Mouse (Mus musculus): ENCODE results near the gene Chd6. TPM values are rescaled to one million over a fixed set of nuclear protein-coding genes. Genes with fewer than 3 reads are reported as not detected.

Chd6 gene
- polyA plus RNA-seq, 1 experiment from 2014 or later: 52.8 TPM

GRCm38 (mm10) chr2:160918930-160919215 is 190.0 kb downstream of the Chd6 start:
- Histone ChIP-seq H3K4me3 (ENCODE audit: low read depth, low read length) (no peak overlapping the region), H3K4me2 (replicated peaks; ENCODE audit: low read depth, low read length) (no peak overlapping the region)
- WGBS: 76% methylated on average over 2 of the region's 2 CpGs

GRCm38 (mm10) chr2:160918154-160918929 is 190.5 kb downstream of the Chd6 start:
- ATAC-seq (ENCODE audit: low FRiP score) (peak; percentile 64), DNase-seq (ENCODE audit: low spot score) (no peak)
- no peak overlapping the region for H3K4me3 ChIP-seq (ENCODE audit: low read depth, low read length)
- no peaks in the 10 kb centered on the region for H3K9me3 ChIP-seq (ENCODE audit: control insufficient read depth, low read length)
- peaks cover 10% of the 10 kb centered on the region; the same call in 1 of the 2 replicates for H3K27me3 ChIP-seq (ENCODE audit: control insufficient read depth, insufficient read depth, low read length)
- 51% methylated on average over 8 of the region's 8 CpGs for WGBS
- H3K9ac ChIP-seq (ENCODE audit: low read depth, low read length): no peak overlapping the region
- H3K4me2 ChIP-seq (replicated peaks; ENCODE audit: low read depth, low read length): no peak overlapping the region
- H3K36me3 ChIP-seq (ENCODE audit: control insufficient read depth, insufficient read depth, low read length): no peaks in the 10 kb centered on the region
- H3K27ac ChIP-seq (ENCODE audit: low read depth, low read length): no peak overlapping the region
- no peaks in the 10 kb centered on the region for H3K4me1 ChIP-seq (replicated peaks; ENCODE audit: control insufficient read depth, insufficient read depth, low read length)

More at GRCm38 (mm10) chr2:160918930-160919215, 190.0 kb downstream of the Chd6 start:
- Histone ChIP-seq H3K9ac (ENCODE audit: low read depth, low read length) (no peak overlapping the region), H3K36me3 (ENCODE audit: control insufficient read depth, insufficient read depth, low read length) (no peaks in the 10 kb centered on the region), H3K9me3 (ENCODE audit: control insufficient read depth, low read length) (no peaks in the 10 kb centered on the region), H3K27me3 (ENCODE audit: control insufficient read depth, insufficient read depth, low read length) (peaks cover 6% of the 10 kb centered on the region; the same call in 1 of the 2 replicates), H3K27ac (ENCODE audit: low read depth, low read length) (no peak overlapping the region), H3K4me1 (replicated peaks; ENCODE audit: control insufficient read depth, insufficient read depth, low read length) (no peaks in the 10 kb centered on the region)
- ATAC-seq (ENCODE audit: low FRiP score): no peak; the same call in 1 of the 2 replicates
- no peak for DNase-seq (ENCODE audit: low spot score)

GRCm38 (mm10) chr2:160917313-160917712 is 191.6 kb downstream of the Chd6 start:
- no peak overlapping the region for H3K9ac ChIP-seq (ENCODE audit: low read depth, low read length)
- no peak for DNase-seq (ENCODE audit: low spot score)
- ATAC-seq (ENCODE audit: low FRiP score): no peak
- peaks cover 20% of the 10 kb centered on the region for H3K27me3 ChIP-seq (ENCODE audit: control insufficient read depth, insufficient read depth, low read length)
- 93% methylated on average over 3 of the region's 3 CpGs for WGBS
- H3K27ac ChIP-seq (ENCODE audit: low read depth, low read length): no peak overlapping the region
- no peak overlapping the region for H3K4me2 ChIP-seq (replicated peaks; ENCODE audit: low read depth, low read length)
- H3K4me3 ChIP-seq (ENCODE audit: low read depth, low read length): no peak overlapping the region
- H3K9me3 ChIP-seq (ENCODE audit: control insufficient read depth, low read length): no peaks in the 10 kb centered on the region
- H3K4me1 ChIP-seq (replicated peaks; ENCODE audit: control insufficient read depth, insufficient read depth, low read length): no peaks in the 10 kb centered on the region
- H3K36me3 ChIP-seq (ENCODE audit: control insufficient read depth, insufficient read depth, low read length): no peaks in the 10 kb centered on the region

- no peak overlapping the region for H3K4me3 ChIP-seq (ENCODE audit: low read depth, low read length)
- no peak overlapping the region for H3K4me2 ChIP-seq (replicated peaks; ENCODE audit: low read depth, low read length)
- H3K36me3 ChIP-seq (ENCODE audit: control insufficient read depth, insufficient read depth, low read length): no peaks in the 10 kb centered on the region
- DNase-seq (ENCODE audit: low spot score): no peak
- 72% methylated on average over 8 of the region's 8 CpGs for WGBS
- H3K27me3 ChIP-seq (ENCODE audit: control insufficient read depth, insufficient read depth, low read length): peaks cover 26% of the 10 kb centered on the region
- no peaks in the 10 kb centered on the region for H3K9me3 ChIP-seq (ENCODE audit: control insufficient read depth, low read length)
- H3K9ac ChIP-seq (ENCODE audit: low read depth, low read length): no peak overlapping the region
- peaks cover 2% of the 10 kb centered on the region for H3K4me1 ChIP-seq (replicated peaks; ENCODE audit: control insufficient read depth, insufficient read depth, low read length)
- no peak for ATAC-seq (ENCODE audit: low FRiP score)
- H3K27ac ChIP-seq (ENCODE audit: low read depth, low read length): no peak overlapping the region
Observed at GRCm38 (mm10) chr2:160916714-160917113, 192.2 kb downstream of the Chd6 start.

- Histone ChIP-seq H3K4me2 (replicated peaks; ENCODE audit: low read depth, low read length) (no peak overlapping the region), H3K36me3 (ENCODE audit: control insufficient read depth, insufficient read depth, low read length) (no peaks in the 10 kb centered on the region), H3K27me3 (ENCODE audit: control insufficient read depth, insufficient read depth, low read length) (peaks cover 33% of the 10 kb centered on the region), H3K9me3 (ENCODE audit: control insufficient read depth, low read length) (no peaks in the 10 kb centered on the region), H3K4me1 (replicated peaks; ENCODE audit: control insufficient read depth, insufficient read depth, low read length) (peaks cover 6% of the 10 kb centered on the region), H3K4me3 (ENCODE audit: low read depth, low read length) (no peak overlapping the region), H3K27ac (ENCODE audit: low read depth, low read length) (no peak overlapping the region), H3K9ac (ENCODE audit: low read depth, low read length) (no peak overlapping the region)
- ATAC-seq (ENCODE audit: low FRiP score) (no peak), DNase-seq (ENCODE audit: low spot score) (no peak)
- WGBS: 81% methylated on average over 13 of the region's 13 CpGs
Observed at GRCm38 (mm10) chr2:160915821-160916610, 192.9 kb downstream of the Chd6 start.

GRCm38 (mm10) chr2:160914656-160915055 is 194.2 kb downstream of the Chd6 start:
- DNase-seq (ENCODE audit: low spot score) (no peak), ATAC-seq (ENCODE audit: low FRiP score) (no peak)
- Histone ChIP-seq H3K9ac (ENCODE audit: low read depth, low read length) (no peak overlapping the region), H3K4me1 (replicated peaks; ENCODE audit: control insufficient read depth, insufficient read depth, low read length) (peaks cover 6% of the 10 kb centered on the region), H3K4me3 (ENCODE audit: low read depth, low read length) (no peak overlapping the region), H3K4me2 (replicated peaks; ENCODE audit: low read depth, low read length) (no peak overlapping the region), H3K36me3 (ENCODE audit: control insufficient read depth, insufficient read depth, low read length) (no peaks in the 10 kb centered on the region), H3K27me3 (ENCODE audit: control insufficient read depth, insufficient read depth, low read length) (peaks cover 43% of the 10 kb centered on the region), H3K9me3 (ENCODE audit: control insufficient read depth, low read length) (no peaks in the 10 kb centered on the region), H3K27ac (ENCODE audit: low read depth, low read length) (no peak overlapping the region)
- WGBS: 85% methylated on average over 9 of the region's 9 CpGs

GRCm38 (mm10) chr2:160912231-160912671 is 196.6 kb downstream of the Chd6 start, which contains the start of gene Emilin3:
Gene Emilin3 (minus strand): TSS chr2:160912328.
- peak; percentile 62 for DNase-seq (ENCODE audit: low spot score)
- Histone ChIP-seq H3K4me2 (replicated peaks; ENCODE audit: low read depth, low read length) (peak within 1 kb of the TSS; percentile 93), H3K4me1 (replicated peaks; ENCODE audit: control insufficient read depth, insufficient read depth, low read length) (peaks cover 6% of the 10 kb centered on the region), H3K27ac (ENCODE audit: low read depth, low read length) (no peak within 1 kb of the TSS), H3K9ac (ENCODE audit: low read depth, low read length) (peak within 1 kb of the TSS; percentile 56), H3K4me3 (ENCODE audit: low read depth, low read length) (peak within 1 kb of the TSS; percentile 52), H3K36me3 (ENCODE audit: control insufficient read depth, insufficient read depth, low read length) (no peaks in the 10 kb centered on the region), H3K9me3 (ENCODE audit: control insufficient read depth, low read length) (no peaks in the 10 kb centered on the region), H3K27me3 (ENCODE audit: control insufficient read depth, insufficient read depth, low read length) (peaks cover 45% of the 10 kb centered on the region)
- 1% methylated on average over 38 of the region's 46 CpGs for WGBS
- ATAC-seq (ENCODE audit: low FRiP score): peak; percentile 61

GRCm38 (mm10) chr2:160911558-160912201 is 197.2 kb downstream of the Chd6 start:
- H3K4me3 ChIP-seq (ENCODE audit: low read depth, low read length): peak overlapping the region; percentile 52
- peaks cover 6% of the 10 kb centered on the region for H3K4me1 ChIP-seq (replicated peaks; ENCODE audit: control insufficient read depth, insufficient read depth, low read length)
- H3K9ac ChIP-seq (ENCODE audit: low read depth, low read length): peak overlapping the region; percentile 56
- H3K4me2 ChIP-seq (replicated peaks; ENCODE audit: low read depth, low read length): peak overlapping the region; percentile 93
- ATAC-seq (ENCODE audit: low FRiP score) (peak; percentile 51), DNase-seq (ENCODE audit: low spot score) (peak; percentile 51)
- H3K27me3 ChIP-seq (ENCODE audit: control insufficient read depth, insufficient read depth, low read length): peaks cover 45% of the 10 kb centered on the region
- H3K27ac ChIP-seq (ENCODE audit: low read depth, low read length): no peak overlapping the region
- WGBS: 2% methylated on average over 64 of the region's 64 CpGs
- H3K36me3 ChIP-seq (ENCODE audit: control insufficient read depth, insufficient read depth, low read length): no peaks in the 10 kb centered on the region
- no peaks in the 10 kb centered on the region for H3K9me3 ChIP-seq (ENCODE audit: control insufficient read depth, low read length)
